In the genomic region with DNA sequence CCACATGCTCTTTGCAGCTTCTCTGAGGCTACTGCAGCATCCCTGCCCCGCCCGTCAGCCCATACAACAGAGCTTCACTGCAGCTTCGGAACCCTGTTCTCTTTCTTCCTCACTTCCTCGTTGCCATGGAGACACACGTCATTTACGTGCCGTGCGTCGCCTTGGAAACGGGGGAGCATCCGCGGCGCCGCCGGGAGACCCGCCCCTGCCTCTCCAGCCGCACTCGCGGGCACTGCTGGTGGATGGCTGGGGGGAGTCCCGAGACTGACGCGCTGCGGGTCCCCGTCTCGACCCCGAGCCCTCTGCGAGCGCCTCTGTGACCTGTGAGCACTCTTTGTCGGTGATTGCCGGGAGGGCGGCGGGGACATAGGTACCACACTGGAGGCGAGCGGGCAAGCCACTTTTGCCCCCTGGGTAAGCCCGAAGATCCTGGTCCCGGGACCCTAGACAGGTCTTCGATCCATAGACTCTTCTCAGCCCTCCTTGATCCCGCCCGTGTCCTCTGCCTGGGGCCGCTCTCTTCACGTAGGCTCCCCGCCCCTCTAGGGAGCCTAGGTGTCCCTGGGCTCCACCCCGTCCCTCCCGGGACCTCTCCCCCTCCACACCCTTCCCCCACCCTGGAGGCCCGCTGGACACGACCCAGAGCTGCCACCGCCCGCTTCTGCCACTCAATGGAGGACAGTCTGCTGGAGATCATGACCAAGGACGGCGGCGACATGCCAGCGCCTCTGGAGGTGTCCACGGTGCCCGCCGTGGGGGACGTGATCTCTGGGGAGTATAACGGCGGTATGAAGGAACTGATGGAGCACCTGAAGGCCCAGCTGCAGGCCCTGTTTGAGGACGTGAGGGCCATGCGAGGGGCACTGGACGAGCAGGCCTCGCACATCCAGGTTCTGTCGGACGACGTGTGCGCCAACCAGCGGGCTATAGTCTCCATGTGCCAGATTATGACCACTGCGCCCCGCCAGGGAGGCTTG, we compare ENCODE assay signal across 9 mouse cellular contexts. TPM values are rescaled to one million over a fixed set of nuclear protein-coding genes. Genes with fewer than 3 reads are reported as not detected.
DNase-seq lines count a peak whose midpoint lies in the region; TF ChIP-seq lines count a peak whose summit lies in the region.
"Had no signal": no experiment of that assay in that cellular context is flagged by ENCODE, and none has a peak within 500 bp of the region (broad histone marks: within the 10 kb centered on the region; RNA-seq: fewer than 3 reads in every experiment).

No protein-coding gene starts in this region.

- H3K27me3 ChIP-seq in megakaryocyte, embryonic 14.5 days (replicated peaks), result peaks cover 92% of the 10 kb centered on the region

- peaks cover 22% of the 10 kb centered on the region for H3K4me1 ChIP-seq in megakaryocyte, embryonic 14.5 days

- H3K36me3 ChIP-seq in megakaryocyte, embryonic 14.5 days (replicated peaks; ENCODE audit: low read length), result no peaks in the 10 kb centered on the region

- H3K27ac ChIP-seq in left cerebral cortex, adult 2 months, result peak overlapping the region; percentile 94

- TF ChIP-seq CTCF in left cerebral cortex, adult 2 months (IDR thresholded peaks at IDR 0.05), result no peak

- intact Hi-C loops in left cerebral cortex, adult 2 months (cut with DNase I), result loop anchor here (2.0 to 10.0 kb wide), 2 partner anchors 19 to 313 kb away; no protein-coding TSS in a partner anchor

- H3K4me3 ChIP-seq in left cerebral cortex, adult 2 months, result peak overlapping the region; percentile 83
- peak overlapping the region; percentile 86 for H3K4me3 ChIP-seq in megakaryocyte, embryonic 14.5 days (replicated peaks)

- H3K9me3 ChIP-seq in megakaryocyte, embryonic 14.5 days, result no peaks in the 10 kb centered on the region

- DNase-seq in R1 (ENCODE audit: low read depth, low spot score), result peak; percentile 98
- peak; percentile 93 for DNase-seq in cerebellum, adult 9-11 months
- DNase-seq in frontal cortex, postnatal 14 days (ENCODE audit: low spot score in 2 of 2), result peak; percentile 86 to 88
- DNase-seq in induced T-regulatory cell, adult 2 months (ENCODE audit: low read depth), result peak; percentile 98
- peak; percentile 91 for DNase-seq in left cerebral cortex, adult 2 months (ENCODE audit: extremely low spot score in 1 of 2, low spot score in 2 of 2)
- peak; percentile 89 for DNase-seq in right cerebral cortex, postnatal 14 days
- peak; percentile 70 for DNase-seq in yolk sac, embryonic 10.5 days (ENCODE audit: low spot score)

RNA-seq across cellular contexts. Expression of a gene that starts 1.0 kb away (rescaled TPM):
- total RNA-seq in left cerebral cortex, adult 2 months (2021), result 10 to 100 TPM; 20.6 to 21.8 TPM
- polyA plus RNA-seq in megakaryocyte, embryonic 14.5 days (2012; ENCODE audit: insufficient read depth, low replicate concordance), result 1.3 TPM in 1 of 2 replicates, not detected in the other
- total RNA-seq: liver, adult 2 months had no signal
- polyA plus RNA-seq: liver, adult 2 months had no signal

RNA-seq across cellular contexts. Expression of a gene that starts 2.5 kb away (rescaled TPM):
- 10 to 100 TPM; 46.2 to 51.8 TPM for total RNA-seq in left cerebral cortex, adult 2 months (2021)
- polyA plus RNA-seq in megakaryocyte, embryonic 14.5 days (2012; ENCODE audit: insufficient read depth, low replicate concordance), result 2.8 and 4.3 TPM in 2 replicates

RNA-seq across cellular contexts. Expression of a gene that starts 27.4 kb away (rescaled TPM):
- not detected for total RNA-seq in left cerebral cortex, adult 2 months (2021)
- not detected in 2 replicates for polyA plus RNA-seq in megakaryocyte, embryonic 14.5 days (2012; ENCODE audit: insufficient read depth, low replicate concordance)
- total RNA-seq: liver, adult 2 months had no signal
- polyA plus RNA-seq: liver, adult 2 months had no signal

RNA-seq across cellular contexts. Expression of a gene that starts 52.8 kb away (rescaled TPM):
- total RNA-seq in left cerebral cortex, adult 2 months (2021), result under 1 TPM in 1 of 2 experiments, not detected in 1; 0.32 TPM
- not detected in 2 replicates for polyA plus RNA-seq in megakaryocyte, embryonic 14.5 days (2012; ENCODE audit: insufficient read depth, low replicate concordance)
- total RNA-seq: liver, adult 2 months had no signal
- polyA plus RNA-seq: liver, adult 2 months had no signal

RNA-seq across cellular contexts. Expression of a gene that starts 52.9 kb away (rescaled TPM):
- total RNA-seq in left cerebral cortex, adult 2 months (2021), result 1 to 10 TPM; 4.7 to 5.3 TPM
- polyA plus RNA-seq in megakaryocyte, embryonic 14.5 days (2012; ENCODE audit: insufficient read depth, low replicate concordance), result not detected in 2 replicates
- total RNA-seq: liver, adult 2 months had no signal
- polyA plus RNA-seq: liver, adult 2 months had no signal

Comparison
In these comparisons a context has a peak if more than half of its experiments do, and no peak if none do; other contexts are left out.
1. Peak in every context shown above with its lines: DNase-seq, H3K4me3 ChIP-seq and H3K27ac ChIP-seq.